Mouse (Mus musculus) MEL (cell line): Measurements from ENCODE around the gene Vmn2r13.

Experiments used
- CHD2 ChIP-seq: IDR thresholded peaks from 2 replicates; pipeline ENCODE4 v1.6.1; 2011; ENCODE audit warnings: low read length, improper control_type of control experiment
- CTCF ChIP-seq, 3 experiments: IDR thresholded peaks in 2 of 3; conservative IDR thresholded peaks in 1 of 3; 2 replicates each; pipeline ENCODE4 v1.5.1; 2011 to 2012; ENCODE audit warnings: low read length in 3 of 3, low read depth in 2 of 3, mild to moderate bottlenecking in 2 of 3, improper control_type of control experiment in 1 of 3, inconsistent platforms in 1 of 3, mixed read lengths in 1 of 3, moderate library complexity in 1 of 3; ENCODE audit not compliant: control insufficient read depth in 1 of 3, insufficient read depth in 1 of 3, poor library complexity in 1 of 3, severe bottlenecking in 1 of 3
- MAFK ChIP-seq: IDR thresholded peaks from 2 replicates; pipeline ENCODE4 v1.6.1; 2011; ENCODE audit warnings: low read depth, mild to moderate bottlenecking, low read length, improper control_type of control experiment, borderline replicate concordance

DNA sequence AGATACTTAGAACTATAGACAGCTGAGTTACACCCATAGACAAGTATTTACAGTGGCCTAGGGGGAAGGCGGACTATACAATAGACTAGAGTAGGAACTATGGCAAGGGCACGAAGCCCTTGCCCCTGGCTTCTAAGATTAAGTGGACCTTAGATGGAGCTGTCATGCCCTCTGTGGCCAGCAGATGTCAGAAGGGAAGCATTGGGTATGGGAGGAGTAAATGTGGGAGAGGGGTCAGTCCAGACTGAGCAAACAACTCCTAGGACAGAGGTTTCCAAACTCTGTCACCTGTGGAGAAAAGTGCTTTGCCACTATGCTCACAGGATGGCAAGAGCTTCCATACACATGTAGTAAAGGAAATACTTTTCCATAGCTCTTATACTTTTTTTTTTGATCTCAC lies 52.5 kb downstream of the Vmn2r13 start:
- no peak for TF ChIP-seq CTCF (IDR thresholded peaks at IDR 0.05 in 2 of 3, conservative IDR thresholded peaks at IDR 0.05 in 1 of 3; ENCODE audit: control insufficient read depth in 1 of 3, insufficient read depth in 1 of 3, low read depth in 2 of 3, low read length in 3 of 3, poor library complexity in 1 of 3, severe bottlenecking in 1 of 3)
- no peak for TF ChIP-seq CHD2
- no peak for TF ChIP-seq MAFK
